Mouse (Mus musculus) spleen, adult 2 months (tissue): Measurements from ENCODE around the gene Best3. TPM values are rescaled to one million over a fixed set of nuclear protein-coding genes. Genes with fewer than 3 reads are reported as not detected.

Source experiments
- DNase-seq, 2 experiments: peaks; one replicate each; pipeline versions ENCODE4 v3.0.0 to v3.0.0-alpha.2; 2012 to 2021; ENCODE audit warnings: low spot score in 2 of 2, low read depth in 1 of 2
- H3K27ac ChIP-seq: fragments of 200-500 bp; 2 replicates; pipeline ENCODE4 v1.5.1; 2012; ENCODE audit warnings: low read length, inconsistent platforms; ENCODE audit not compliant: insufficient read depth
- H3K27me3 ChIP-seq: fragments of 200-500 bp; 2 replicates; pipeline ENCODE4 v1.6.1; 2012; ENCODE audit warnings: mild to moderate bottlenecking, moderate library complexity, low read length, inconsistent platforms; ENCODE audit not compliant: control insufficient read depth, insufficient read depth
- H3K36me3 ChIP-seq: fragments of 200-500 bp; 2 replicates; pipeline ENCODE4 v1.6.1; 2012; ENCODE audit warnings: mild to moderate bottlenecking, low read length, inconsistent platforms; ENCODE audit not compliant: control insufficient read depth, insufficient read depth
- H3K4me1 ChIP-seq: fragments of 200-500 bp; 2 replicates; pipeline ENCODE4 v1.6.1; 2011; ENCODE audit warnings: inconsistent platforms; ENCODE audit not compliant: control insufficient read depth, insufficient read depth, insufficient read length
- H3K4me3 ChIP-seq: fragments of 200-500 bp; 2 replicates; pipeline ENCODE4 v1.5.1; 2011; ENCODE audit warnings: mild to moderate bottlenecking, inconsistent platforms; ENCODE audit not compliant: insufficient read depth, insufficient read length; ENCODE audit errors: extremely low read depth
- CTCF ChIP-seq: fragments of 200-500 bp; IDR thresholded peaks from 2 replicates; pipeline ENCODE4 v1.5.1; 2011; ENCODE audit warnings: mild to moderate bottlenecking, inconsistent platforms; ENCODE audit not compliant: insufficient read depth, insufficient read length, insufficient replicate concordance; ENCODE audit errors: extremely low read depth
- POLR2A ChIP-seq: fragments of 200-500 bp; IDR thresholded peaks from 2 replicates; pipeline ENCODE4 v1.6.1; 2011; ENCODE audit warnings: low read depth, low read length, inconsistent platforms
- WGBS: fragments of 180-500 bp; shearing (Covaris S2); methylation state at CpG from one replicate; pipeline ENCODE4 v1.1.7; 2018; 5-methylcytosine and 5-hydroxymethylcytosine counted together
- polyA plus RNA-seq: library from polyadenylated mRNA; depleted of rRNA; stranded (reverse); fragments of >200 nt; gene quantifications from 2 replicates; pipeline ENCODE4 v1.2.3, GENCODE M21; 2012

Gene Best3
- polyA plus RNA-seq, 1 experiment = 0.09 TPM

DNA sequence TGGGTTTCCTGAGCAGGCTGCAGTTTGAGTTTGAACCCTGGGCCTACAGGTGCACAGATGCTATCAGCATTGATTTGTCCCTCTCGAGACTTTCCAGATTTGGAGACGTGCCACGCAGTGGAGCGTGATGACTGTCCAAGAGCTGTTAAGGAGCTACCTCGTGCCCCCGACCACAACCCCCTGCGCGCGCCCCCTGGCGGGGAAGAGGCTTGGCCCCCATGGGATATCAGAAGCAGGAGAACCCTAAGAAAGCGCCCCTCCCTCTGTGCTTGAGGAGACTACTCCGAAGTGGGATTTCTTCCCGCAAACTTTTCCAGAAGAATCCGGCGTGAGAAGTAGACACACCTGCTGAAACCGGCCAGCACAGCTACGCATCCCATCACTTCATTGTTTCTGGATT is 23.3 kb upstream of the Best3 start:
- WGBS = 76% methylated on average over 17 of the region's 17 CpGs
- no peak overlapping the region for H3K4me3 ChIP-seq
- TF ChIP-seq POLR2A (no peak), CTCF (no peak)
- H3K36me3 ChIP-seq = no peaks in the 10 kb centered on the region
- no peaks in the 10 kb centered on the region for H3K4me1 ChIP-seq
- no peak overlapping the region for H3K27ac ChIP-seq
- no peaks in the 10 kb centered on the region for H3K27me3 ChIP-seq
- DNase-seq = no peak

DNA sequence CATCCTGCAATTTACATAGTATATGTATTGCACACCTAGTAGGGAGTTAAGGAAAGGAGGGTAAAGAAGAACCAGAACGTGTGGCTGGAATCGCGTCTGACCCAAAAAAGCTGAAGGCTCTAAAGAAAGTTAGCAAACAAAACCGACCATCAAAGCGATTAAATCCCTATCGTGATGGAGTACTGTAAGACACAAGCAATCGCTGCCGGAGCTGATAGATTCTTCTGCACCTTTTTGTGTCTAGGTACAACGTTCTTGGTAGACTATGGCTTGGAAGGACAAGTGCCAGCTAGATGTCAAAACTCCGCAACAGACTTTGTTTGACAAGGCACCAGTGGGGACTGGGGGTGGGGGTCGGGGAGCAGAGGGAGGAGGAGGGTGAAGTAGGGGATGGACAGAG is 22.0 kb upstream of the Best3 start:
- no peak overlapping the region for H3K27ac ChIP-seq
- H3K4me1 ChIP-seq = no peaks in the 10 kb centered on the region
- no peak overlapping the region for H3K4me3 ChIP-seq
- no peak for TF ChIP-seq CTCF
- TF ChIP-seq POLR2A = no peak
- WGBS = 84% methylated on average over 11 of the region's 11 CpGs
- no peaks in the 10 kb centered on the region for H3K27me3 ChIP-seq
- no peaks in the 10 kb centered on the region for H3K36me3 ChIP-seq
- DNase-seq = no peak

DNA sequence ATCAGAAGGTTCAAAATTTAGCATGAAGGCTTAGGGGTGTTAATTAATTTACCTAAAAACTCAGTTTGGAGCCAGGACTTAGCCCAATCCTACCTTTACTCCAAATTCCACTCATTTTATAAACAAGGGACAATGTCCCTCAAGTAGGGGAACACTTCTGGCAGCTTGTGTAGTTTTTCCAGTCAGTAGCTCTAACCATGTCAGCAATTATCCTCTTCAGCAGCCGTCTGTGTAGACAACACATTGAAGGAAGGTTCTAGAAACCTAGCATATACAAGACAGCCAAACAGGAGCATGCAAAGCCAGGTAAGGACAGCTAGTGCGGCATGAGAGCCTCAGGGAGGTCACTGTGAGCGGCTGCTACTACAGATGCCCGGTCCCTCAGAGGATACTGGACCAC is 21.5 kb upstream of the Best3 start:
- Histone ChIP-seq H3K4me3 (no peak overlapping the region), H3K4me1 (no peaks in the 10 kb centered on the region), H3K36me3 (no peaks in the 10 kb centered on the region), H3K27ac (no peak overlapping the region), H3K27me3 (no peaks in the 10 kb centered on the region)
- 92% methylated on average over 4 of the region's 4 CpGs for WGBS
- no peak for TF ChIP-seq CTCF
- TF ChIP-seq POLR2A = no peak
- no peak for DNase-seq

DNA sequence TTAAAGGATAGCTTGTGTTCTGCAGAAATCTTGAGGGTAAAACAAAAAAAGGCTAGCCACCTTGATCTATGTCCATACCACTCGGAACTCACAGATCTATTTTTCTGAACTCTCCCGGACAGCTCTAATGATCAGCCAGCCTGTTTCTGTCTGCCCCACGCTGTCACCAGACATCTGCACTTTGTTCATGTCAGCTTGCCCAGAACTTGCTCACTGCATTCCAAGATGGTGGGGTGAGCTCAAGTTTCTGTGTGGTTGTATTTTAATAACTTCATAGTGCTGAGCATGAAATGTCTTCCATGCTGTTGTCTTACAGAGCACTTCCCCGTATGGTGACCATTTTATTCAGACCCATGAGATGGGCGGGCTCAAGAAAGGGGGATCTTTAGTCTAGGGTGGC is 20.8 kb upstream of the Best3 start:
- TF ChIP-seq CTCF = no peak
- no peak for TF ChIP-seq POLR2A
- H3K27me3 ChIP-seq = no peaks in the 10 kb centered on the region
- H3K4me1 ChIP-seq = no peaks in the 10 kb centered on the region
- no peaks in the 10 kb centered on the region for H3K36me3 ChIP-seq
- DNase-seq = no peak
- no peak overlapping the region for H3K27ac ChIP-seq
- WGBS = 80% methylated on average over 5 of the region's 5 CpGs
- no peak overlapping the region for H3K4me3 ChIP-seq

DNA sequence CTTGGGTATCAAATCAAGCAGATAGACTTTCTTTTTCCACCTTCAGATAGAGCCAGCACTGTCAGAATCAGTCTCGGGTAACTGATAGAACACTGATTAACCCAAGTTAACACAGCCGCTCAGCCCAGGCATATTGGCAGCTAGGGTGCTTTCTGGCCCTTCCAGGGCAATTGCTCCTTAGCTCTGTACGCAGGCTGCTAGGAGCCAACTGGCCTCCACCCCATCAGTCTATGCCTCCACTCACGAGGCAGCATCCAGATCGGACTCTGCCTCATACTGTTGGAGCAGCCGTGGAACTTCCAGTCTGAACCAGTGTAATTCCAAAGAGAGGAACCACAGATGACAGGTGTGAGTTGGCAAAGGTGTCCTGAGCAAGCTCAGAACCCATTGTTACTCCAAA is 20.0 kb upstream of the Best3 start:
- no peak overlapping the region for H3K4me3 ChIP-seq
- 88% methylated on average over 6 of the region's 6 CpGs for WGBS

DNA sequence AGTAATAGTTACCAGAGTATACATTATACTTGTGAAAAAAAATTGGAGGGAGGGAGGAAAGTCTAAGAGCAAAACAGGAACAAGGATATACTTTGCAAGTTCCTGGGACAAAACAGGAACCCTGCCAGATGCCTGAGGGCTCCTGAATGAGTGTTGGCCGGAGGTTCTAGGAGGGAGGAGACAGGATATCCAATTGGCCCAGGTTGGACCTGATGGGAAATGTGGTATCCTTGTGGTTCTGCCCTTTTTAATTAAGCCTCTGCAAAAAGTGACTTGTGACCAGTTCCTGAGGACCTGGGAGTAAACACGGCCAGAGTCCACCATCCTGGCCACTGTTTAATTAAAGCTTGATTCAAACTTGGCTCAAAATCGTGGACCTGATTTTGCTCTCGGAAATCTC is 17.4 kb upstream of the Best3 start:
- Histone ChIP-seq H3K27ac (no peak overlapping the region), H3K4me3 (no peak overlapping the region), H3K27me3 (no peaks in the 10 kb centered on the region), H3K36me3 (no peaks in the 10 kb centered on the region), H3K4me1 (no peaks in the 10 kb centered on the region)
- 91% methylated on average over 4 of the region's 4 CpGs for WGBS
- no peak for TF ChIP-seq POLR2A
- TF ChIP-seq CTCF = no peak
- DNase-seq = no peak

More for the DNA sequence above, 20.0 kb upstream of the Best3 start:
- Histone ChIP-seq H3K27me3 (no peaks in the 10 kb centered on the region), H3K36me3 (no peaks in the 10 kb centered on the region), H3K27ac (no peak overlapping the region), H3K4me1 (no peaks in the 10 kb centered on the region)
- no peak for TF ChIP-seq POLR2A
- TF ChIP-seq CTCF = no peak
- no peak for DNase-seq

DNA sequence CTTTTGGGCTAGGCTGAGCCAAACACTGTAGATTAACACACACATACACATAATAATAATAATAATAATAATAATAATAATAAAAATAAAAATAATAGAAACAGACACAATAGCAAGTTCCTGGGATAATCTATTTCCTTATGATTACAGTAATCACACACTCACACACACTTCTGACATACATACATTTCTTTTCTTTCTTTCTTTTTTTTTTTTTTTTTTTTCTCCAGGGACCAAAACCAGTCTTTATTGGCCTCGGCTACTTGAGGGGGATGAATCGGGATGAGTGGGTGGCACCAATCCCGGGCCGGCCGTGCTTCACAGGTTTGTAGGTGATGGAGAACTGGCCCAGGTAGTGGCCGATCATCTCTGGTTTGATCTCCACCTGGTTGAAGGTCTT is 13.6 kb upstream of the Best3 start, which contains the start of gene Gm10271:
TSS of gene Gm10271 (minus strand) at position 101 of the 400 bp plus-strand sequence.
- no peaks in the 10 kb centered on the region for H3K36me3 ChIP-seq
- no peak for DNase-seq
- WGBS = 92% methylated on average over 6 of the region's 6 CpGs
- H3K4me3 ChIP-seq = no peak within 1 kb of the TSS
- H3K27me3 ChIP-seq = no peaks in the 10 kb centered on the region
- TF ChIP-seq CTCF (no peak), POLR2A (no peak)
- H3K4me1 ChIP-seq = no peaks in the 10 kb centered on the region
- no peak within 1 kb of the TSS for H3K27ac ChIP-seq
